Mouse (Mus musculus): Measurements from ENCODE around the gene Sumo3. TPM values are rescaled to one million over a fixed set of nuclear protein-coding genes. Genes with fewer than 3 reads are reported as not detected.
A peak's percentile ranks its signal among the peaks of the same experiment; 100 is the strongest.

The Sumo3 gene
- total and polyA plus RNA-seq, 2 experiments from 2014 or later, result 218 to 348 TPM

DNA sequence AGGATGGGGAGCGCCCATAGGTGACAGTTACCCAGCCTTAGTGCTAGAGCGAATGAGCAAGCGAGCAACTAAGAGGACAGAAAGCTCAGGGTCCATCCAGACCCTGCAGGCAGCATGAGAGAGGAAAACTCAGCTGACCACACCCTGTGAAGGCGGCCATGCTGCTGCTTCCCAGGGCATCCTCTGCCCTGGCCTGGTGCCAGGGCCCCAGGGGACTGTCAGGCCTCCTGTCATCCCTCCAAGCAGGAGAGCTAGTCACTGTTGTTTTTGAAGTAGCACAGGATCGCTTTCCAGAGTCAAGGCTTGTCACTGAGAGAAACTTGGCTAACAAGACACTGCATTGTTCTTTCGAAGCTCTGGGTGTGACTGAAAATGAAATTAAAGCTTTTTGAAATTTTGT lies 33.1 kb downstream of the Sumo3 start:
- DNase-seq (ENCODE audit: low spot score), result no peak

DNA sequence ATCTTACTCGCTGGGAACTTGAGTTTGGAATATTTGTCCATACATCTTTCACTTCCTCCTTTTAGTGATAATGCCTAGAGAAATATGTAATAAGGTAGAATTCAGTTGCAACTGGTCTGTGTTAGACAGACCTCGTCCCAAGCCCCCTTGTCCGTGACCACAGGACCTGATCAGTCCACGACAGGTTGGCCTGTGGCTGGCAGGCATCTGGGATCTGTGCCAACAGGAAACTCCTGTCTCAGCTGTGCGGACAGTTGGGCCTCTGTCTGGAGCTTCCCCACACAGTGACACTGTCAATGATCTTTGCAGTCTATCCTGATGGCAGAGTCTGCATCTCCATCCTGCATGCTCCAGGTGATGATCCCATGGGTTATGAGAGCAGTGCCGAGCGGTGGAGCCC lies 37.3 kb downstream of the Sumo3 start:
- no peak overlapping the region for H3K27ac ChIP-seq
- no peak for DNase-seq (ENCODE audit: low spot score)
- no peak overlapping the region for H3K9ac ChIP-seq (replicated peaks; ENCODE audit: low read length)
- no peak overlapping the region for H3K4me3 ChIP-seq (ENCODE audit: low read length)
- H3K9me3 ChIP-seq (ENCODE audit: low read length), result no peaks in the 10 kb centered on the region
- no peaks in the 10 kb centered on the region for H3K4me1 ChIP-seq (ENCODE audit: insufficient read depth, low read length)
- no peaks in the 10 kb centered on the region for H3K27me3 ChIP-seq (ENCODE audit: insufficient read depth, low read length)
- TF ChIP-seq CTCF (IDR thresholded peaks at IDR 0.05; ENCODE audit: low read depth), result no peak
- 65% methylated on average over 7 of the region's 7 CpGs for WGBS
- no peak overlapping the region for H3K4me2 ChIP-seq (ENCODE audit: low read depth, low read length)
- no peak for ATAC-seq
- peaks cover 43% of the 10 kb centered on the region for H3K36me3 ChIP-seq (ENCODE audit: insufficient read depth, low read length)

More for the DNA sequence above, 33.1 kb downstream of the Sumo3 start:
- TF ChIP-seq CTCF (IDR thresholded peaks at IDR 0.05; ENCODE audit: low read depth), result no peak
- no peaks in the 10 kb centered on the region for H3K27me3 ChIP-seq (ENCODE audit: insufficient read depth, low read length)
- no peak overlapping the region for H3K27ac ChIP-seq
- no peak overlapping the region for H3K9ac ChIP-seq (replicated peaks; ENCODE audit: low read length)
- 54% methylated on average over 6 of the region's 6 CpGs for WGBS
- H3K4me3 ChIP-seq (ENCODE audit: low read length), result no peak overlapping the region
- no peak overlapping the region for H3K4me2 ChIP-seq (ENCODE audit: low read depth, low read length)
- peaks cover 29% of the 10 kb centered on the region for H3K36me3 ChIP-seq (ENCODE audit: insufficient read depth, low read length)
- no peaks in the 10 kb centered on the region for H3K9me3 ChIP-seq (ENCODE audit: low read length)
- ATAC-seq, result no peak
- H3K4me1 ChIP-seq (ENCODE audit: insufficient read depth, low read length), result no peaks in the 10 kb centered on the region

DNA sequence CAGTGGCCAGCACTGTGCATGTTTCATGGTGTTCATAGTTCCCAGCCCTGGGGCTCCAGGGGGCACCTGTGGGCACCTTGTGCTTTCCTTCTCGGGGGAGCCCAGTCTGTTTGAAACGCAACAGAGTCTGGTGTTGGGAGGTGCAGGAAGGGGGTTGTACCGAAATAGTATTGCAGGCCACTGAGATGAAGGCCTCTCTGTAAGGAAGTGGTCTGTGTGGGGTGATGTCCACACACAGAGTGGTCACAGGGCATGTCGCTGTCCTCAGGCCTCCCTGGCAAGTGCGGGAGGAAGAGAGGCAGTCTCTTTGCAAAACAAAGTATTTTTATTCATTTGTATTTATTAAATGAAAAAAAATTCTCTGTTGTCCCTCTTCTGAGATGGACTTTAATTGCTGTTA lies 39.7 kb downstream of the Sumo3 start:
- H3K9me3 ChIP-seq (ENCODE audit: low read length), result no peaks in the 10 kb centered on the region
- H3K4me3 ChIP-seq (ENCODE audit: low read length), result no peak overlapping the region
- no peak overlapping the region for H3K4me2 ChIP-seq (ENCODE audit: low read depth, low read length)
- TF ChIP-seq CTCF (IDR thresholded peaks at IDR 0.05; ENCODE audit: low read depth), result no peak
- WGBS, result 90% methylated on average over 5 of the region's 5 CpGs
- peaks cover 43% of the 10 kb centered on the region for H3K36me3 ChIP-seq (ENCODE audit: insufficient read depth, low read length)
- no peaks in the 10 kb centered on the region for H3K27me3 ChIP-seq (ENCODE audit: insufficient read depth, low read length)
- no peak overlapping the region for H3K27ac ChIP-seq
- ATAC-seq, result no peak
- no peak overlapping the region for H3K9ac ChIP-seq (replicated peaks; ENCODE audit: low read length)
- 0 out of 2 replicates have a peak, but pooled peaks cover 7% of the 10 kb centered on the region for H3K4me1 ChIP-seq (ENCODE audit: insufficient read depth, low read length)
- no peak for DNase-seq (ENCODE audit: low spot score)

DNA sequence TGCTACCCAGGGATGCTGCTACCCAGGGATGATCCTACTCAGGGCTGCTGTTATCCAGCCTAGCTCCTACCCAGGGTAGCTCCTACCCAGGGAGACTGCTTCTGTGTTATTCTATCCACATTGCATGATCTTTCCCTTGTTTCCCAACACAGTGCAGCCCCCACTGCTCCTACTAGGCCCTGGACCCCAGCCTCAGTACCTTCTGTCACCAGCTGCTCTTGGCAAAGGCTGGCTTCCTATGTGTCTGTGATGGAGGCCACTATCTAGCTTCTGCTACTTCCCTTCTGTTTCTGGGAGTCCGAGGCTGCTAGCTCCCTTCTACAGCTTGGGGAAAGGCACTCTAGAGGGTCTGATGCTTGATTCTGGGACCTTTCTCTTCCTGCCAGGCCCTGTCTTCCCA lies 41.6 kb downstream of the Sumo3 start:
- TF ChIP-seq CTCF (IDR thresholded peaks at IDR 0.05; ENCODE audit: low read depth), result no peak
- DNase-seq (ENCODE audit: low spot score), result no peak
- H3K27me3 ChIP-seq (ENCODE audit: insufficient read depth, low read length), result no peaks in the 10 kb centered on the region
- no peaks in the 10 kb centered on the region for H3K9me3 ChIP-seq (ENCODE audit: low read length)
- H3K36me3 ChIP-seq (ENCODE audit: insufficient read depth, low read length), result peaks cover 30% of the 10 kb centered on the region
- no peak overlapping the region for H3K4me2 ChIP-seq (ENCODE audit: low read depth, low read length)
- no peak overlapping the region for H3K9ac ChIP-seq (replicated peaks; ENCODE audit: low read length)
- WGBS, result 78% methylated on average over 1 of the region's 1 CpGs
- H3K4me3 ChIP-seq (ENCODE audit: low read length), result no peak overlapping the region
- no peak overlapping the region for H3K27ac ChIP-seq
- ATAC-seq, result no peak
- 0 out of 2 replicates have a peak, but pooled peaks cover 7% of the 10 kb centered on the region for H3K4me1 ChIP-seq (ENCODE audit: insufficient read depth, low read length)

DNA sequence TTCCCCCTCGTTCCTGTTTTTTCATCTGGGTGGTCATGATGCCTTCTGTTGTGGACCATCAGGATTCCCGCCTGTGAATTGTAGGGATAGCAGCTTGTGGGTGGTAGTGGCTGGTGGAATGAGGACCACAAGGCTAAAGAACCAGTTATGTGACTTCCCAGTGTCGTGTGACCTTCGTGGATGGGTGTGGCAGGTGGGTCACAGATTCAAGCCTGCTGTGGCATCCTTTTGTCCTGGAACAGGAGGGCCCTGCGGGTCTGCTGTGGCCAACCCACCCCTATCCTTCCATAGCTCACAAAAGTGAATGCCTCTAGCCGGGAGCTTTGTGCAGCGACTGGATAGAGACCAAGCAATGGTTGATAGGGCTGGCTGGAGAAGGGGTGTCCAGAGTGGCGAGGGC lies 42.0 kb downstream of the Sumo3 start:
- DNase-seq (ENCODE audit: low spot score), result no peak
- Histone ChIP-seq H3K4me1 (ENCODE audit: insufficient read depth, low read length) (0 out of 2 replicates have a peak, but pooled peaks cover 7% of the 10 kb centered on the region), H3K4me2 (ENCODE audit: low read depth, low read length) (no peak overlapping the region), H3K9me3 (ENCODE audit: low read length) (no peaks in the 10 kb centered on the region), H3K27me3 (ENCODE audit: insufficient read depth, low read length) (no peaks in the 10 kb centered on the region), H3K27ac (no peak overlapping the region), H3K36me3 (ENCODE audit: insufficient read depth, low read length) (peaks cover 29% of the 10 kb centered on the region), H3K4me3 (ENCODE audit: low read length) (no peak overlapping the region), H3K9ac (replicated peaks; ENCODE audit: low read length) (no peak overlapping the region)
- TF ChIP-seq CTCF (IDR thresholded peaks at IDR 0.05; ENCODE audit: low read depth), result no peak
- no peak for ATAC-seq
- 82% methylated on average over 8 of the region's 8 CpGs for WGBS

DNA sequence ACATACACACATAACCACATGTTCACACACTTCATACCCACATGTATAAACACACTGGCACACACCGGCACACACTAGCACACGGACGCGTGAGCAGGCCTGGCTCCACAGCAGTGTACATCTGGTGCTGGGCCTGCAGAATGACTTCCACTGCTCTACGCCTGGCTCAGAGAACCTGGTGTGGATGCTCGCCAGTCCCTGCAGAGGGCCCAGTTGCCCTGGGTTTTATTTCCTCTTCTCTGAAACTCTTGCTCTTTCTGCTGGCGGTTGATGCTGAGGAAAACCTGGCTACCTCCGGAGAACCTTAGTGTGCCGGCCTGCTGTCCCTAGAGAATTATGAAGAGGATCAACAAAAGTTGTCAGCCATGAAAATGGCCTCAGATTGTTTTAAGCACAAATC lies 46.1 kb downstream of the Sumo3 start:
- Histone ChIP-seq H3K4me2 (ENCODE audit: low read depth, low read length) (no peak overlapping the region), H3K4me1 (ENCODE audit: insufficient read depth, low read length) (0 out of 2 replicates have a peak, but pooled peaks cover 7% of the 10 kb centered on the region), H3K27ac (no peak overlapping the region), H3K9ac (replicated peaks; ENCODE audit: low read length) (no peak overlapping the region), H3K36me3 (ENCODE audit: insufficient read depth, low read length) (no peaks in the 10 kb centered on the region), H3K4me3 (ENCODE audit: low read length) (no peak overlapping the region), H3K27me3 (ENCODE audit: insufficient read depth, low read length) (no peaks in the 10 kb centered on the region), H3K9me3 (ENCODE audit: low read length) (no peaks in the 10 kb centered on the region)
- DNase-seq (ENCODE audit: low spot score), result no peak
- TF ChIP-seq CTCF (IDR thresholded peaks at IDR 0.05; ENCODE audit: low read depth), result 0 out of 2 replicates have a peak, but pooled peaks have one; percentile 9
- 80% methylated on average over 9 of the region's 9 CpGs for WGBS
- no peak for ATAC-seq

DNA sequence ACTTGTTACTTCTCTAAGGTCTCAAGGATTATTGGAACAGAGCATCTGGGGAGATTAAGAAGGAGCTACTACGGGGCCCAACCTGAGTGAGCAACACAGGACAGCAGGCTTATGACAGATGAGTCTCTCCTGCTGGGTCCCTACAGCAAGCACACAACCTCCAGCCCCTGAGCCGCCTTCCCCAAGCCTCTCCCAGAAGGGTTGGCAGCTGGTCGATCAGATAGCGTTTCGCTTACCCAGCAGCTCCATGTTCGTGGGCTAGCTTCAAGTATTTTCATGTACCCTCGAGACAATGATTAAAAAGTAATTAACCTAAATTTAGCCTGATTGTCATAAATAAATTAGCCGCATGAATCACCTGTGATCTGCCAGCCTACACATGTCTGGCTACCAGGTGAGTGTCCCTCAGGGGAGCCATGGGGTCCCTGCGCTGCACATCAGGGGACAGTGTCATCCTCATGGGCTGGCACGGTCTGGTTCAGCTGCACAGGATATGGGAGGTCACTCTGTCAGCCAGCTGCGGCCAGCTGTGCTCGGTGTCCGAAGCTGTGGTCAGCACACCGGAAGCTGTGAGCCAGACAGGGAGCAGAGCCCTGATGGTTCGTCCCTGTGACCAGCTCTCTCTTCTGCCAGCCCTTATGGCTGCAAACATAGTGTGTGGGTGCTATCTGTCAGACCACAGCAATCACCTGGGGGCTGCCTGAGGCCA lies 52.5 kb downstream of the Sumo3 start:
- 65% methylated on average over 15 of the region's 15 CpGs for WGBS
- no peaks in the 10 kb centered on the region for H3K4me1 ChIP-seq (ENCODE audit: insufficient read depth, low read length)
- H3K27me3 ChIP-seq (ENCODE audit: insufficient read depth, low read length), result no peaks in the 10 kb centered on the region
- no peak overlapping the region for H3K4me2 ChIP-seq (ENCODE audit: low read depth, low read length)
- H3K4me3 ChIP-seq (ENCODE audit: low read length), result no peak overlapping the region
- ATAC-seq (peak; percentile 27; the same call in 1 of the 2 replicates), DNase-seq (ENCODE audit: low spot score) (no peak)
- no peaks in the 10 kb centered on the region for H3K36me3 ChIP-seq (ENCODE audit: insufficient read depth, low read length)
- no peaks in the 10 kb centered on the region for H3K9me3 ChIP-seq (ENCODE audit: low read length)
- TF ChIP-seq CTCF (IDR thresholded peaks at IDR 0.05; ENCODE audit: low read depth), result no peak
- H3K9ac ChIP-seq (replicated peaks; ENCODE audit: low read length), result no peak overlapping the region
- no peak overlapping the region for H3K27ac ChIP-seq
